Mouse (Mus musculus): ENCODE measurements around the gene Prkag2. TPM values are rescaled to one million over a fixed set of nuclear protein-coding genes. Genes with fewer than 3 reads are reported as not detected.

Gene Prkag2
- polyA plus RNA-seq, 1 experiment from 2014 or later: 109 TPM

DNA sequence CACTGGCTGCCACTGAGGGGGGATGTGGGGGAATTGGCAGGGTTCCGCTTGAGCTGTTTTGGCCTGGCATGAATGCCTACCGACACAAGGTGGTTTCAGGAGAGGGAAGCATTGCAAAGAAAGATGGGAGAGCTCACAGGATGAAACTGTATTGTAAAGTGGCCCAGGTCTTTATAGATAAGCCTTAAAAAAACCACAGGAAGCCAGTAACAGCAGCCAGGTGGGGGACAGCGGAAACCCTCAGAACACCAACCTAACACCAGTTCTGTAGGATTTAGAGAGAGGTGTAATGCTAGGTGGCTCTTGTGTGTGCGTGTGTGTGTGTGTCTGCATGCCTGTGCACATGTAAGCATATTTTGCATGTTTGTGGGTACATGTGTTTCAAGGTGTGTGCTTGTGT lies 101.1 kb downstream of the Prkag2 start:
- H3K9me3 ChIP-seq (ENCODE audit: control insufficient read depth, low read length): no peaks in the 10 kb centered on the region
- H3K9ac ChIP-seq (replicated peaks; ENCODE audit: low read depth, low read length): no peak overlapping the region
- no peaks in the 10 kb centered on the region for H3K27me3 ChIP-seq (replicated peaks; ENCODE audit: control insufficient read depth, insufficient read depth, low read length)
- no peak overlapping the region for H3K4me3 ChIP-seq (replicated peaks; ENCODE audit: low read length)
- 70% methylated on average over 4 of the region's 4 CpGs for WGBS
- no peak for ATAC-seq
- no peak overlapping the region for H3K4me2 ChIP-seq (ENCODE audit: low read length)
- H3K4me1 ChIP-seq (replicated peaks; ENCODE audit: control insufficient read depth, insufficient read depth, low read length): 0 out of 2 replicates have a peak, but pooled peaks cover 5% of the 10 kb centered on the region
- no peaks in the 10 kb centered on the region for H3K36me3 ChIP-seq (ENCODE audit: control insufficient read depth, insufficient read depth)
- H3K27ac ChIP-seq (ENCODE audit: low read length): no peak overlapping the region

DNA sequence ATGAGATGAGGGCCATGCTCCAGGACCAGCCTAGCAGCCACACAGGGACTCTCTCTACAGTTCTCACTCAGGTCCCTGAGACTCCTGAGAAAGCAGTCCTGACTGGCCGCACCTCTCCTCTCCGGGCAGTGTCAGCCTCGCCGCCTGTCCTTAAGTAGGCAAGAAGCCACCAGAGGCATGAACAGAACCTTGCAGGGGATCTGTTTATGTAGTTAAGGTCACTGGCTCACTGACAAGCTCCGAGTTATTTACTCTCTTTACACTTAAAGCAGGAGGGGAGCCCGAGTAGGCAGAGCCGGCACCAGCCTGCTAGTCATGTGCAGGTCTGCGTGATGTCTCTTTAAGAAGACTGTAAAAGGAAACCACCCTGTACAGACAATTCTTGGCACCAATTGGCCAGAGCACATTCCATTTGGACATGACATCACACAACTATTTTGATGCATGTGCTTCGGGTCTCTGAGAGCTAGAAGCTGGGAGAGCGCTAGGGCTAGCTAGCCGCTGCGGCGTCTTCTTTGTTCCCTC lies 104.8 kb downstream of the Prkag2 start:
- peak; percentile 73 for ATAC-seq
- Histone ChIP-seq H3K9ac (replicated peaks; ENCODE audit: low read depth, low read length) (0 out of 2 replicates have a peak overlapping the region, but pooled peaks have one; percentile 27), H3K27ac (ENCODE audit: low read length) (no peak overlapping the region), H3K4me3 (replicated peaks; ENCODE audit: low read length) (no peak overlapping the region; the same call in 1 of the 2 replicates), H3K4me2 (ENCODE audit: low read length) (no peak overlapping the region; the same call in 1 of the 2 replicates), H3K4me1 (replicated peaks; ENCODE audit: control insufficient read depth, insufficient read depth, low read length) (0 out of 2 replicates have a peak, but pooled peaks cover 5% of the 10 kb centered on the region), H3K9me3 (ENCODE audit: control insufficient read depth, low read length) (no peaks in the 10 kb centered on the region), H3K27me3 (replicated peaks; ENCODE audit: control insufficient read depth, insufficient read depth, low read length) (no peaks in the 10 kb centered on the region), H3K36me3 (ENCODE audit: control insufficient read depth, insufficient read depth) (no peaks in the 10 kb centered on the region)
- 59% methylated on average over 13 of the region's 13 CpGs for WGBS

DNA sequence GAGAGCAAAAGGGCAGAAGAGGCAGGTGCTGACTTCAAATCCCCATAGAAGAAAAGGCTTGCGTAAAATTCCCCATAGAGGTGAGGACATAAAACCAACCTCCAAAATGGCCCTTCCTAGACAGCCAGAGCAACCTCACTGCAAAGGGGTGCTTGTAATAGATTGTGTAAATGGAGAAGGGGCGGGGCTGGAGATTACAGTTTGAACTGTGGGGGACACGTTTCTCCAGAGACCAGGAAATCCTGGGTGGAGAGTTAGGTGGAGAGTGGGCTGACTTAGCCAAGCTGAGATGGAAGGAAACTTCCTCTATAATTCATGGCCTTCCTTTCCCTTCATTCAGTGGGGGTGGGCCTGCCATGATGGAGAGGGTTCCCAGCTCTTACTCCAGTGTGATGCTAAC lies 107.3 kb downstream of the Prkag2 start:
- no peaks in the 10 kb centered on the region for H3K27me3 ChIP-seq (replicated peaks; ENCODE audit: control insufficient read depth, insufficient read depth, low read length)
- H3K27ac ChIP-seq (ENCODE audit: low read length): no peak overlapping the region
- H3K4me1 ChIP-seq (replicated peaks; ENCODE audit: control insufficient read depth, insufficient read depth, low read length): 0 out of 2 replicates have a peak, but pooled peaks cover 5% of the 10 kb centered on the region
- no peaks in the 10 kb centered on the region for H3K9me3 ChIP-seq (ENCODE audit: control insufficient read depth, low read length)
- no peak for ATAC-seq
- no peak overlapping the region for H3K9ac ChIP-seq (replicated peaks; ENCODE audit: low read depth, low read length)
- no peaks in the 10 kb centered on the region for H3K36me3 ChIP-seq (ENCODE audit: control insufficient read depth, insufficient read depth)
- 69% methylated on average over 3 of the region's 3 CpGs for WGBS
- H3K4me3 ChIP-seq (replicated peaks; ENCODE audit: low read length): no peak overlapping the region
- H3K4me2 ChIP-seq (ENCODE audit: low read length): no peak overlapping the region

DNA sequence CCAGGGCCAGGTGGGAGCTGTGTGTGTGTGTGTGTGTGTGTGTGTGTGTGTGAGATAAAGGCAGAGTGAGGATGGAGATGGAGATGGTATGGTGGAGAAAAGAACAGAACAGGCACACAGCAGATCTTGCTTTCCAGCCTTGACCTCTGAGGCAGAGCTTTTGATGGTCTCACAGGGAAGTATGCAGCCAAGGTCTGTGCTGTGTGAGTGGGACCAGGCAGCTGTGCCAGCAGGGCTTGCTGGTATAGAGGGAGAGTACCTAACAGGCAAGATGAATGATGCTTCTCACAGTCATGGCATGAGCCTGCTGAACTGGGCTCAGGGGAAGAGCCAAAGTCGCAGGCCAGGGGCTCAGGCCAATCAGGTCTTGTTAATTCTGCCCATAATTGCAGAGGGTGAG lies 108.9 kb downstream of the Prkag2 start:
- Histone ChIP-seq H3K36me3 (ENCODE audit: control insufficient read depth, insufficient read depth) (no peaks in the 10 kb centered on the region), H3K4me2 (ENCODE audit: low read length) (no peak overlapping the region), H3K4me3 (replicated peaks; ENCODE audit: low read length) (no peak overlapping the region), H3K9me3 (ENCODE audit: control insufficient read depth, low read length) (no peaks in the 10 kb centered on the region), H3K27me3 (replicated peaks; ENCODE audit: control insufficient read depth, insufficient read depth, low read length) (no peaks in the 10 kb centered on the region), H3K27ac (ENCODE audit: low read length) (no peak overlapping the region), H3K4me1 (replicated peaks; ENCODE audit: control insufficient read depth, insufficient read depth, low read length) (0 out of 2 replicates have a peak, but pooled peaks cover 8% of the 10 kb centered on the region), H3K9ac (replicated peaks; ENCODE audit: low read depth, low read length) (no peak overlapping the region)
- 69% methylated on average over 1 of the region's 1 CpGs for WGBS
- no peak for ATAC-seq

DNA sequence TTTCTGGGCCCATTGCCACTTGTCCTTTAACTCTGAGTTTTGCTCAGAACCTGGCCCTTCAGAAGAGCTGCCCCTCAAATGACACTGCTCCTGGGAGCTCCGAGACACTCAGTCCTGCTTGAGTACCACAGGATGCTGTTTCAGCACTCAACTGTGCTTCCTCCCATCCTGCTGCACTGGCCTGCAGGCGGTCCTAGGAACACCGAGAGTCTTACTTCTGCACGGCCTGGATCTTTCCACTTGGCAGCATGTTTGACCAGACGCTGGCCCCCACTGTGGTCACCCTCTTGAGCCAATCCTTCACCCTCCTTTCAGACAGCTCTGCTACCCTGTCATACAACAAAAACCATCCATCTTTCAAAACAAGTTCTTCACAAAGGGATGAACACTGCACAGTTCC lies 110.0 kb downstream of the Prkag2 start:
- no peak overlapping the region for H3K9ac ChIP-seq (replicated peaks; ENCODE audit: low read depth, low read length)
- no peak overlapping the region for H3K4me2 ChIP-seq (ENCODE audit: low read length)
- ATAC-seq: no peak
- H3K36me3 ChIP-seq (ENCODE audit: control insufficient read depth, insufficient read depth): no peaks in the 10 kb centered on the region
- H3K27me3 ChIP-seq (replicated peaks; ENCODE audit: control insufficient read depth, insufficient read depth, low read length): no peaks in the 10 kb centered on the region
- H3K27ac ChIP-seq (ENCODE audit: low read length): no peak overlapping the region
- peaks cover 9% of the 10 kb centered on the region for H3K4me1 ChIP-seq (replicated peaks; ENCODE audit: control insufficient read depth, insufficient read depth, low read length)
- 85% methylated on average over 5 of the region's 5 CpGs for WGBS
- H3K9me3 ChIP-seq (ENCODE audit: control insufficient read depth, low read length): no peaks in the 10 kb centered on the region
- H3K4me3 ChIP-seq (replicated peaks; ENCODE audit: low read length): no peak overlapping the region

DNA sequence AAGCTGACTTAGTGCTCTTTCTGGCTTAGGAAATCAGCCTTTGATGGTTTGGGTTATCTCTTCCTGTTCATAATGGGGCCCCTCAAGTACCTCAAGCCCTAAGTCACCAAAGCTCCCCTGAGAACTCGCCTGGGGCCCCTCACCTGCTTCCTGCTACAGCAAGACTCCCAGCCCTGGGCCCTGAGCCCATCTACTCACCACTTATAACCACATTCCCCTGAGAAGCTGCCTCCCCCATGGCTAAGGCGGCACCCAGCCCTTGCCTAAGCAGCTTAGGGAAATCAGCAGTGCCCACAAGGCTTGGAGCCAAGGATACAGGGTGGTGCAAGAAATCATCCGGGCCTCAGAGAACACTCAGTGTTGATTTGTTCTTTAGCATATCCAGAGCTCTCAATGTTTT lies 110.8 kb downstream of the Prkag2 start:
- 48% methylated on average over 3 of the region's 3 CpGs for WGBS
- Histone ChIP-seq H3K4me2 (ENCODE audit: low read length) (no peak overlapping the region), H3K9me3 (ENCODE audit: control insufficient read depth, low read length) (no peaks in the 10 kb centered on the region)

DNA sequence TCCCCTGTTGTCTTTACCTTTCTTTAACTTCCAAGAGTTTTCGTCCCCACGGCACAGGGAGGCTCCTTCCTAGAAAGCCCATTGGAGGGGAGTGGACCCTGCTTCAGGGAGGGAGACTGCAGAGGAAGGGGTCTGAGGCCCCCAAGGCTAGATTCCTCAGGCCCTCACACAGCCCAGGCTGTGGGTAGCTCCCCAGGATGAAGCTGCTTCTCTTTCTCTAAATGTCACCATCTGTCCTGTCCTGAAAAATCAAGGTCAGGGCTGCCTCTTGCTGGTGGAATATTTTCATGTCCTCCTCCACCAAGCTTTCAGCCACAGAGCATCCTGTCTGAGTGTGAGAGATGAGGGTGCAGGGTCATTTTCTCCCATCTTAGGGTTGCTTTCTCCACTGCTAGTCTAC lies 113.5 kb downstream of the Prkag2 start:
- H3K9me3 ChIP-seq (ENCODE audit: control insufficient read depth, low read length): no peaks in the 10 kb centered on the region
- peak overlapping the region; percentile 33 for H3K4me3 ChIP-seq (replicated peaks; ENCODE audit: low read length)

More for the DNA sequence above, 110.8 kb downstream of the Prkag2 start:
- H3K4me3 ChIP-seq (replicated peaks; ENCODE audit: low read length): no peak overlapping the region
- H3K36me3 ChIP-seq (ENCODE audit: control insufficient read depth, insufficient read depth): no peaks in the 10 kb centered on the region
- peaks cover 16% of the 10 kb centered on the region for H3K4me1 ChIP-seq (replicated peaks; ENCODE audit: control insufficient read depth, insufficient read depth, low read length)
- H3K9ac ChIP-seq (replicated peaks; ENCODE audit: low read depth, low read length): no peak overlapping the region
- ATAC-seq: no peak
- no peaks in the 10 kb centered on the region for H3K27me3 ChIP-seq (replicated peaks; ENCODE audit: control insufficient read depth, insufficient read depth, low read length)
- H3K27ac ChIP-seq (ENCODE audit: low read length): no peak overlapping the region

DNA sequence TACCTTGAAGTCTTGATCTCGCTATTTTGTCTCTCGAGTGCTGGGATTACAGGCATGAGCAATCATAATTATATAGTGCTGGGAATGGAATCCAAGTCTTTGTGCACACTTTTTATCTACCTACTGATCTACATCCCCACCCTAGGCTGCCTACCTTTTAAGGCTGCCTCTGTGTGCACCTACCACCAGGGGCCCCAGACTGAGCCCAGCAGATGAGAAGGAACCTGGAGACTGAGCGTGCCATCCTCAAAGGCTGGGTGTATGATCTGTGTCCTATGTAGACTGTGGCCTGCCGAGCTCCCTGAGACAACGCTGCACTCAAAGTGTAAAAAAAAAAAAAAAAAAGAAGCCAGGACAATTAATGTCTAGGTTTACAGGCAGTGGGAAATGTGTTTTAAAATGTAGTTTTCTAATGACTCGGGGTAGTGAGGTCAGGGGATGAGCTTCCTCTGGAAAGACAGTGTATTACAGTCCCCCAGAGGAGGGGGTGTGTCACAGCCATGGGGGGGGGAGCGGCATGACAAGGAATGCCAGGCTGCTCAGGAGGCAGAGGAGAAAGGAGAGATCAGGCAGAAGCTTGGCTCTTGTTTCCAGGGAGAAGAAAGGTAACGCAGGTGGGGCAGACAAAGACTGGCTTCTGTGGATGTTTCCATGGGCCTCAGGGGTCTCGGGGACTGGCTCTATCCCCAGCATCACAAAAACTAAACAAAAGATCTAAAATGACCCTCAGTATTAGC lies 114.1 kb downstream of the Prkag2 start:
- peak; percentile 36 for ATAC-seq
- H3K9ac ChIP-seq (replicated peaks; ENCODE audit: low read depth, low read length): peak overlapping the region; percentile 55
- peak overlapping the region; percentile 46 for H3K4me2 ChIP-seq (ENCODE audit: low read length)
- no peaks in the 10 kb centered on the region for H3K27me3 ChIP-seq (replicated peaks; ENCODE audit: control insufficient read depth, insufficient read depth, low read length)
- peaks cover 26% of the 10 kb centered on the region for H3K4me1 ChIP-seq (replicated peaks; ENCODE audit: control insufficient read depth, insufficient read depth, low read length)
- peak overlapping the region; percentile 94 for H3K27ac ChIP-seq (ENCODE audit: low read length)
- WGBS: 36% methylated on average over 9 of the region's 9 CpGs
- H3K9me3 ChIP-seq (ENCODE audit: control insufficient read depth, low read length): no peaks in the 10 kb centered on the region
- H3K4me3 ChIP-seq (replicated peaks; ENCODE audit: low read length): peak overlapping the region; percentile 33
- no peaks in the 10 kb centered on the region for H3K36me3 ChIP-seq (ENCODE audit: control insufficient read depth, insufficient read depth)

More for the DNA sequence above, 113.5 kb downstream of the Prkag2 start:
- WGBS: 24% methylated on average over 2 of the region's 2 CpGs
- Histone ChIP-seq H3K36me3 (ENCODE audit: control insufficient read depth, insufficient read depth) (no peaks in the 10 kb centered on the region), H3K27ac (ENCODE audit: low read length) (peak overlapping the region; percentile 94), H3K27me3 (replicated peaks; ENCODE audit: control insufficient read depth, insufficient read depth, low read length) (no peaks in the 10 kb centered on the region), H3K4me1 (replicated peaks; ENCODE audit: control insufficient read depth, insufficient read depth, low read length) (peaks cover 23% of the 10 kb centered on the region), H3K4me2 (ENCODE audit: low read length) (peak overlapping the region; percentile 46), H3K9ac (replicated peaks; ENCODE audit: low read depth, low read length) (peak overlapping the region; percentile 55)
- ATAC-seq: no peak

DNA sequence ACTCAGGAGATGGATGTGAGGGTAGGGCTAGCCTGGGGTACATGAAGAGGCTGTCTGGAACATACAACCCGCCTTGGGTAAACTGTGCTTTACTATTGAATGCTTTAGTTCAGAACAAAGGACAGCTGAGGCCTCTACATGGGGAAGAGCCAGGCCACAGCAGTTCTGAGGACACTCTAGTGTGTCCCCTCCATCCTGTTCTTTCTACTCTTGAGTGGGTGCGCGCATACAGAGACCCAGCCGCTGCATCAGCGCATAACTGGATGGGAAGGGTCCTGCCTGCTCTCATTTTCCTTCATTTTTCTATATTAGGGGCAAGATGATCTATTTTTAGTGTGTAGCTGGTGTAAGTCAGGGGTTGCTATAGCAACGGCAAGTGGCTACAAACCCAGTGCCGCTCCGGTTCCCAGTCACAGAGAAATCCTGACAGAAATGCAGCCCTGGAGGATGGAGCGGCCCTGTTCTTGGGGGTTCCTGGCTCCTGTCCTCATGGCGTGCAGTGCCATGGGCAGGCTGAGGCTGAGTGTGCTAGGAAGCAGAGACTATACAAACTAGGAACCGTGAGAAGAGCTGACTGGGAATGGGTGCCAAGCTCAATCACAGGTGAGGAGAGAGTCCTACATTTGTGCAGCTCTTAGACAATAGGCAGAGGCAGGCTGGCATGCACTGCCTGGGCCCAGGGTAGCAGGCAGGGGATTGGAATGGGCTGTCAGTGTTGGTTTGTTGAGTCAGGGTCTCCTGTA lies 114.8 kb downstream of the Prkag2 start:
- WGBS: 49% methylated on average over 11 of the region's 11 CpGs
- H3K9ac ChIP-seq (replicated peaks; ENCODE audit: low read depth, low read length): peak overlapping the region; percentile 55
- no peaks in the 10 kb centered on the region for H3K36me3 ChIP-seq (ENCODE audit: control insufficient read depth, insufficient read depth)
- peak overlapping the region; percentile 33 for H3K4me3 ChIP-seq (replicated peaks; ENCODE audit: low read length)
- H3K4me1 ChIP-seq (replicated peaks; ENCODE audit: control insufficient read depth, insufficient read depth, low read length): peaks cover 26% of the 10 kb centered on the region
- no peaks in the 10 kb centered on the region for H3K9me3 ChIP-seq (ENCODE audit: control insufficient read depth, low read length)
- H3K4me2 ChIP-seq (ENCODE audit: low read length): peak overlapping the region; percentile 46
- peak overlapping the region; percentile 94 for H3K27ac ChIP-seq (ENCODE audit: low read length)
- ATAC-seq: peak; percentile 82
- H3K27me3 ChIP-seq (replicated peaks; ENCODE audit: control insufficient read depth, insufficient read depth, low read length): no peaks in the 10 kb centered on the region

All from forebrain, embryonic 16.5 days (tissue).